Mouse (Mus musculus) frontal cortex, postnatal 25 days (tissue): ENCODE data around the gene Ercc1.

Experiments
- DNase-seq, 2 experiments: peaks; one replicate each; pipeline ENCODE4 v3.0.0; 2022; ENCODE audit warnings: low spot score in 2 of 2

Ercc1 gene

DNA sequence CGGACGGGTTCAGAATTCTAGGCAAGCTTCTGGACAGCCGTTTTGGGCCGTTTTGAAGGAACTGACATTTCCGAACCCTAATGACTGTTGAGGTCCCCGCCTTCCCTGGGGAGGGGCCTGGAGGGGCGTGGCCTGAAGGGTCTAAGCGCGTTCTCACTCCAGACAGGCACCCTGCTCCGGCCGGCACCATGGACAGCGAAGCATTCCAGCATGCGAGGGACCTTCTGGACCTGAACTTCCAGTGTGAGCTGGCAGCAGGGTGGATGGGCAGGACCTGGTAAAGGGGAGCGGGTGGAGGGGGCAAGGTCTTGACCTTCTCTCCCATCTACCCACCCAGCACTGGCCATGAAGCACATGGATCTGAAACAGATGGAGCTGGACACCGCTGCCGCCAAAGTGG is 23.8 kb downstream of the Ercc1 start:
- DNase-seq: no peak

GRCm38 (mm10) chr7:19369823-19370425 is 25.3 kb downstream of the Ercc1 start:
- peak; percentile 51 to 63 for DNase-seq

DNA sequence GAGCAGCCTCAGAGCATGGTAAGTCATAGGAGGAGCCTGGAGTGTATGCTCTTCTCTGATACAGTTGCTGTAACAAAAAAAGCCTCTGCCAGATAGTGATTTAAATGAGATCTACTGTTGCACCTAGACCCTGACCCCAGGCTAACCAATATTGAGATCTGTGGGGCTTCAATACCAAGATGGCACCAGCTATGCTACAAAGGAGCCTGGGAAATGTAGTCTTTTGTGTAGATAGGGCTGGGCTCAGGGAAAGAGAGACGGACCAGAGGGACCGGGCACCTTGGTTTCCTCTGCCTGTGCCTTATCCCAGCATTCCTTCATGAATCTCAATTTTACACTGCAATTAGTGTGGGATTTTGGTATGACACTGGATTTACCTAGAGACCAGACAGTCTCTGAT is 28.8 kb downstream of the Ercc1 start:
- no peak for DNase-seq

GRCm38 (mm10) chr7:19375368-19375767 is 30.8 kb downstream of the Ercc1 start:
- DNase-seq: no peak

GRCm38 (mm10) chr7:19376019-19376418 is 31.4 kb downstream of the Ercc1 start:
- DNase-seq: no peak

DNA sequence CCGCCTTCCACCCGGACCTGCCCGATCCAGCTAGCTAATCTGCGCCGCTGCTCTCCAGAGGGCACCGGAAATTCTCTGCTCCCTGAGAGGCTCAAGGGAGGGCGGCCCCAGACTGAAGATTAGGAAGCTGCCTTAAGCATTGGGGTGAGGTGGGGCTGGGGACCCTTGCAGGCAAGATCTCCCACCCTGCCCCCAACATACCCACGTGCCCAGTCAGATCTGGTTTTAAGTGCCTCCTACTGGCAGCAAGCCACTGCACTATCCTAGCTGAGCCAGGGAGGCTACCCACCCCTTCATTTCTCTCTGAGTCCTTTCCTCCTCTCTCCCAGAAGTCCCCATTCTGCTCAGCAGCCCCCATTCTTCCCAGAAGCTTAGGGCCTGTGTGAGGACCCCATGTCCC is 33.5 kb downstream of the Ercc1 start:
- no peak for DNase-seq

- DNase-seq: peak; percentile 92 to 98
Observed at GRCm38 (mm10) chr7:19381377-19382165, 37.0 kb downstream of the Ercc1 start, which contains the start of gene Ercc2. Ercc2 (plus strand) TSS chr7:19382010.

DNA sequence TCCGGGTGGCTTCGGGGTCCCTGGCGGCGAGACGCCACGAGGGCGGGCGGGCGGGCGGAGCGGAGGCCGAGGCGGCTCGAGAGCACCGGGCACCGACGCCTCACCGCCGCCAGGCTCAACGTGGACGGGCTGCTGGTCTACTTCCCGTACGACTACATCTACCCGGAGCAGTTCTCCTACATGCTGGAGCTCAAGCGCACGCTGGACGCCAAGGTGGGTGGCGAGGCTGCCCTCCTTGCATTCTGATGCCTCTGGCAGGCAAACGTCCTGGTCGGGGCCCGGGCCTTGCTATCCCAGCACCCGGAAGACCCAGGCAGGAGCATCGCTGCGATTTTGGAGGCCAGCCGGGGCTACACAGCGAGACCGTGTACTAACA is 37.6 kb downstream of the Ercc1 start:
- DNase-seq: no peak

DNA sequence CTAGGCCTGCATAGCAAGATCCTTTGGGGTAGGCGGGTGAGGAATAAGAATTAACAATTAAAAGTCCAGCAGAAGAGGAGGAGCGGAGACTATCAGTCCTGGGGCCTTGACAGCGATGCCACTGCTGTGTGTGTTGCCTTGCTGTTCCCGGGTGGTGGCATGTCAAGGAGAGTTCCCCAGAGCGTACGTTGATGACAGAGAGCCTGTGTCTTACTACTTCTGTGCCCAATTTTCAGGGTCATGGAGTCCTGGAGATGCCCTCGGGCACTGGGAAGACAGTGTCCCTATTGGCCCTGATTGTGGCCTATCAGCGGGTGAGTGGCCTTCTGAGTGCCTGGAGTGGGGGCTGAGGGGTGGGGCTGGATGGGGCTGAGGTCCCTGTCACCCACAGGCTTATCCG is 39.1 kb downstream of the Ercc1 start:
- no peak for DNase-seq

- DNase-seq: no peak
Observed at GRCm38 (mm10) chr7:19388699-19389413, 44.3 kb downstream of the Ercc1 start.

GRCm38 (mm10) chr7:19394484-19394883 is 49.9 kb downstream of the Ercc1 start:
- no peak for DNase-seq

DNA sequence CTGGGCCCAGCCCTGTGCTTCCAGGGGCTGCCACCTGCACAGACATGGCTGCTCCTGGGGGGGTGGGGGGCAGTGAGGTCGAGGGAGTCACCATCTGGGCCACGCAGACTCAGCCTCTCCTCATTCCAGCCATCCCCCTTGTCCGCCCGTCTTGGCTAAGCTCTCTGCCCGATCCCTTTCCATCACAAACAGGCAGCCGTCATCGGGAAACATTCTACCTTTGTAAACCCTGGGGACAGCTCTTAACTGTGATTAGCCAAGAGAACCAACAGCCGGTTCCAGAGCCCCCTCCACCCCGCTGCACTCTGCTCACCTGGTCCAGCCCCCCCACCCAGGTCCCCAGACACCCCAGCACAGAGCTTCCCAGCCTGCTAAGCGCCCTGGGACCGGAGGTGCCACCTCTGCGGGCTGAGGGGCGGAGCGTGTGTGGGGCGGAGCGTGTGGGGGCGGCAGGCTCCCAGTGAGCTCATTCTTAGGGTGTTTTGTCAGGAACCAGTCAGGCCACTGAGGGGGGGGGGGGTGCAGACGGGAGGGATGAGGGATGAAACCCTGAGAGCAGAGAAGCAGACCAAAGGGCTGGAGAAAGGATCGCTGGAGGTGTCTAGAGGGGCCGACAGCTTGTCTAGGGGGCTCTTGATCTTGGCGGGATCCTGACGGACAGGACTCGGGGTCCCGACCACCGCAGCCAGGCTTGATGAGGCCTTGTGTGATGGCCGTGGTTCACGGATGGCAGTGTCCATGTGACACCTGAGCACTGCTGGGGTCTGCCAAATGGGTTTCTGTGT is 55.1 kb downstream of the Ercc1 start:
- no peak for DNase-seq

GRCm38 (mm10) chr7:19400946-19401345 is 56.4 kb downstream of the Ercc1 start:
- no peak for DNase-seq

GRCm38 (mm10) chr7:19402535-19403112 is 58.0 kb downstream of the Ercc1 start:
- no peak for DNase-seq

- DNase-seq: no peak
Observed at GRCm38 (mm10) chr7:19403731-19404296, 59.2 kb downstream of the Ercc1 start, which contains the start of gene Klc3. Klc3 (minus strand) TSS chr7:19404104.

- DNase-seq: no peak
Observed at GRCm38 (mm10) chr7:19404476-19404875, 59.9 kb downstream of the Ercc1 start, which contains the start of gene Ckm. Ckm (plus strand) TSS chr7:19404776.

- DNase-seq: peak; percentile 79 to 86
Observed at GRCm38 (mm10) chr7:19405417-19405816, 60.8 kb downstream of the Ercc1 start.
